Mouse (Mus musculus): Measurements from ENCODE around the gene 4930512M02Rik. TPM values are rescaled to one million over a fixed set of nuclear protein-coding genes. Genes with fewer than 3 reads are reported as not detected.

The 4930512M02Rik gene
- polyA plus RNA-seq, 1 experiment, result not detected

DNA sequence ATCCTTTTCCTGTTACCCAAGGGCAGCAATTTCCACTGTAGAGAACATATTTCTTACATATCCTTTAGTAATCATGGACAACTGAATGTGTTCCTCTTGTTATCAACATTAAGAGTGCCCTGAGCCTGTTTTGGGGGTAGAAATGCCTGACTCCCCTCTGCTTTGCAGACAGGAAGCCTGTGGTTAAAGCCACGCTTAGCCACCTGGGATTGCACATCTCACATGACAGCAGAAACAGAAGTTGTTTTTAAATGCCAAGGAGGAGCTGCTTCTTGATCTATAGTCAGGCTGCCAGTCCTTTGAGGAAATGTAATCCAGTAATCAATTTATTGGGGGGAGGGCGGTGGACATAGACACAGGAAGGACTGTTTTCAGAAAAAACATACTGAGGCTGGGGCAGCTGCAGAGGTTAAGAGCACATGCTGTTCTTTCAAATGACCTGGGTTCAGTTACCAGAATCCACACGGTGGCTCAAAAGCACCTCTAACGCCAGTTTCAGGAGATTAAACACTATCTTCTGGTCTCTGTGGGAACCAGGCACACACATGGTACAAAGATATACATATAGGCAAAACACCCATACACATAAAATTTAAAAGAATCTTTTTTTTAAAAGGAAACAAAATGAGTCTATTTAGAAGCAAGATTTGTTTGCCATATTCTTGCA lies 58.0 kb downstream of the 4930512M02Rik start:
- Histone ChIP-seq H3K36me3 (ENCODE audit: control insufficient read depth, insufficient read depth) (no peaks in the 10 kb centered on the region), H3K79me2 (ENCODE audit: control insufficient read depth, insufficient read depth) (no peaks in the 10 kb centered on the region), H3K4me2 (ENCODE audit: low read depth) (no peak overlapping the region), H3K4me3 (no peak overlapping the region), H3ac (ENCODE audit: control insufficient read depth, insufficient read length) (no peak overlapping the region), H3K27me3 (ENCODE audit: control insufficient read depth, insufficient read depth, insufficient read length) (no peaks in the 10 kb centered on the region)
- TF ChIP-seq MAX (IDR thresholded peaks at IDR 0.05; ENCODE audit: low read depth) (no peak), TCF3 (IDR thresholded peaks at IDR 0.05; ENCODE audit: insufficient read length, low read depth) (no peak), CEBPB (IDR thresholded peaks at IDR 0.05; ENCODE audit: insufficient read depth, poor library complexity, severe bottlenecking) (no peak)

DNA sequence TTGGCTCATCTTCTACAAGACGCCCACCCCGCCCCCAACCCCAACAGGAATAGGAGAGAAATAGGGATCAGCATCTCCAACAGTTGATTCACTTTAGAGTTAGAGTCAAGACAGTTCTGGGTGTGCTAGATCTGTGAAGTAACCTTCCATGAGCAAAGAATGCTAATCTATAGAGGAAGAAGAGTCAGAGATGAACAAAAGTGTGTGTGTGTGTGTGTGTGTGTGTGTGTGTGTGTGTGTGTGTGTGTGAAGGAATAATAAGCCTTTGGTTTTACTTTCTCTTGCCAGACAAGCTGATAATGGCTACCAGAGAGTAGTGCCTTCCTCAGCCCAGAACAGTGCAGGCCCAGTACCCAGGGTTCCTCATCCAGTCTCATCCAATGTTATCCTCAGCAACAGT lies 59.6 kb downstream of the 4930512M02Rik start:
- H3K79me2 ChIP-seq (ENCODE audit: control insufficient read depth, insufficient read depth), result no peaks in the 10 kb centered on the region
- no peak overlapping the region for H3ac ChIP-seq (ENCODE audit: control insufficient read depth, insufficient read length)
- no peak overlapping the region for H3K4me2 ChIP-seq (ENCODE audit: low read depth)
- no peak overlapping the region for H3K4me3 ChIP-seq
- H3K27me3 ChIP-seq (ENCODE audit: control insufficient read depth, insufficient read depth, insufficient read length), result no peaks in the 10 kb centered on the region
- no peak for TF ChIP-seq E2F4 (IDR thresholded peaks at IDR 0.05; ENCODE audit: insufficient read depth)
- TF ChIP-seq TCF3 (IDR thresholded peaks at IDR 0.05; ENCODE audit: insufficient read length, low read depth), result no peak
- no peak for TF ChIP-seq MYOG (IDR thresholded peaks at IDR 0.05; ENCODE audit: control insufficient read depth in 1 of 3, insufficient read depth in 1 of 3, insufficient read length in 2 of 3, low read depth in 2 of 3)
- no peak for TF ChIP-seq CEBPB (IDR thresholded peaks at IDR 0.05; ENCODE audit: insufficient read depth, poor library complexity, severe bottlenecking)
- TF ChIP-seq POLR2A (IDR thresholded peaks at IDR 0.05; ENCODE audit: insufficient read length, low read depth), result no peak
- no peak for TF ChIP-seq MAX (IDR thresholded peaks at IDR 0.05; ENCODE audit: low read depth)
- no peak for TF ChIP-seq SRF (IDR thresholded peaks at IDR 0.05; ENCODE audit: control insufficient read depth, insufficient read length, low read depth)
- TF ChIP-seq MYOD1 (IDR thresholded peaks at IDR 0.05; ENCODE audit: control insufficient read depth in 1 of 3, insufficient read length in 2 of 3, low read depth in 2 of 3), result no peak
- no peak for TF ChIP-seq TCF12 (IDR thresholded peaks at IDR 0.05; ENCODE audit: insufficient read depth, poor library complexity, severe bottlenecking)
- TF ChIP-seq USF1 (IDR thresholded peaks at IDR 0.05; ENCODE audit: low read depth), result no peak
- no peak for TF ChIP-seq POLR2AphosphoS2 (IDR thresholded peaks at IDR 0.05; ENCODE audit: insufficient read length, low read depth)
- no peak for TF ChIP-seq REST (IDR thresholded peaks at IDR 0.05; ENCODE audit: insufficient read depth, insufficient read length)
- H3K36me3 ChIP-seq (ENCODE audit: control insufficient read depth, insufficient read depth), result no peaks in the 10 kb centered on the region

DNA sequence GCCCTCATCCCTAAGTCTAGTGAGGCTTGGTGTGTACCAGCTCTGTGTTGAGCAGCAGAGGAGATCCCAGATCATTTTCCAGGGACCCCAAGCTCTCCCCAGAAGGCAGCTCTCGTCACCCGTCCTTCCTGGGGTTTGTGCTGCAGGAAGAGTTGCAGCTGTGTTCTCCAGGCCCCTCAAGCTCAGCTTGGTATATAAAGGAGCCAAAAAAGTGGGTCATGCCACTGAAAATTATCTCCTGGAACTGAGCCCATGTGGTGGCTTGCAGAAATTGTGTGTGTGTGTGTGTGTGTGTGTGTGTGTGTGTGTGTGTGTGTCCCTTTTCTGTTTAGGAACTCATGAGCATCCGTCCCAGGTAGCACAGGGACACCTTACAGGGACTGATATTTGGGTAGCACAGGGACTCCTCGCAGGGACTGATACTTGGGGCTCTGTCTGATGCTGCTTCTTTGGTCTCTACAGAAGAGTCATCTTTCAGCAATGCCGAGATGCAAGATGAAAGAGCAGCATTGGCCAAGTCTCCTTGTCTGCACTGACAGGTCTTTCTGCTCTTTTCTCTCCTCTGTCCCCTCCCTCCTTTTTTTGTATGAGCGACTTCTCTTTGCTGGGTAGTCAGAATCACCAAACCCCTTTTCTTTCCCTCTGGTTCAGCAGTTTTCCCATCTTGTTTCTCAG lies 62.4 kb downstream of the 4930512M02Rik start:
- Histone ChIP-seq H3K36me3 (ENCODE audit: control insufficient read depth, insufficient read depth) (no peaks in the 10 kb centered on the region), H3K27me3 (ENCODE audit: control insufficient read depth, insufficient read depth, insufficient read length) (no peaks in the 10 kb centered on the region), H3K79me2 (ENCODE audit: control insufficient read depth, insufficient read depth) (no peaks in the 10 kb centered on the region), H3ac (ENCODE audit: control insufficient read depth, insufficient read length) (no peak overlapping the region), H3K4me3 (no peak overlapping the region), H3K4me2 (ENCODE audit: low read depth) (no peak overlapping the region)
- TF ChIP-seq MYOD1 (IDR thresholded peaks at IDR 0.05; ENCODE audit: control insufficient read depth in 1 of 3, insufficient read length in 2 of 3, low read depth in 2 of 3) (no peak), POLR2A (IDR thresholded peaks at IDR 0.05; ENCODE audit: insufficient read length, low read depth) (no peak), POLR2AphosphoS2 (IDR thresholded peaks at IDR 0.05; ENCODE audit: insufficient read length, low read depth) (no peak), MYOG (IDR thresholded peaks at IDR 0.05; ENCODE audit: control insufficient read depth in 1 of 3, insufficient read depth in 1 of 3, insufficient read length in 2 of 3, low read depth in 2 of 3) (no peak), TCF12 (IDR thresholded peaks at IDR 0.05; ENCODE audit: insufficient read depth, poor library complexity, severe bottlenecking) (no peak), TCF3 (IDR thresholded peaks at IDR 0.05; ENCODE audit: insufficient read length, low read depth) (no peak), E2F4 (IDR thresholded peaks at IDR 0.05; ENCODE audit: insufficient read depth) (no peak), USF1 (IDR thresholded peaks at IDR 0.05; ENCODE audit: low read depth) (no peak), MAX (IDR thresholded peaks at IDR 0.05; ENCODE audit: low read depth) (no peak), CEBPB (IDR thresholded peaks at IDR 0.05; ENCODE audit: insufficient read depth, poor library complexity, severe bottlenecking) (no peak), SRF (IDR thresholded peaks at IDR 0.05; ENCODE audit: control insufficient read depth, insufficient read length, low read depth) (no peak), REST (IDR thresholded peaks at IDR 0.05; ENCODE audit: insufficient read depth, insufficient read length) (no peak)

DNA sequence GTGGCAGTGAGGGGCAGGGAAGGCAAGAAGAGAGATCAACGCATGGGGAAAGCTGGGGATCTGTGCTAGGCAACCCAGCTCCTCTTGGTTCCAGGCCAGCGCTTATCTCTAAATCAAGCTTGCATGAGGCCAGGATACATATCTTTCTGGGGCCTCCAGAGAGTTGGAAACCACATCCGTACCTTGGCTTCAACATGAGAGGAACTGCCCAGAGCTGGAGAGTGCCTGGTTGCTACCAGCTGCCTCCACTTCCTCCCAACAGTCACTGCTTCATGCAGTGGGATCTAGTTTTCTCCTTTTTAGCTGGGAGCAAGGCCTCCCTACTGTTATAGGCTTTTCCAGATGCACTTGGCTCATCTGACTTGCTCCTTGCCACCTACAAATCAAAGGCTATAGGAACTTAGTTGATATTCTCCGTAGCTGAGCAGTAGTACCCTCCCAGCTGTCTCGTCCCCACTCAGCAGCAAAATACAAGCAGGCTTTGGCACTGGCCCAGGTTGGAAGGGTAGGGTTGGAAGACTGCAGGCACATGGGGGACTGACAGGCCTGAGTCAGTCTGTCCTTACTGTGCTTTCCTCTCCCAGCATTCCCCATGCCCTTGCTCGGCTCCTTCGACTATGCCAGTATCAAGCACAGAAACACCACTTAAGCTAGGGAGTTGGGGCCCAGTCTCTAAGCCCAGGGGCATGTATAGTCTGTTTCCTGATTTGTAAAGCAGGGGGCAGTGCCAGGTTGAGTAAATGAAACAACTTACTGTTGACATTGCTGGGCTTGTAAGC lies 63.2 kb downstream of the 4930512M02Rik start:
- H3ac ChIP-seq (ENCODE audit: control insufficient read depth, insufficient read length), result no peak overlapping the region
- no peaks in the 10 kb centered on the region for H3K27me3 ChIP-seq (ENCODE audit: control insufficient read depth, insufficient read depth, insufficient read length)
- TF ChIP-seq TCF12 (IDR thresholded peaks at IDR 0.05; ENCODE audit: insufficient read depth, poor library complexity, severe bottlenecking), result no peak
- no peak for TF ChIP-seq POLR2AphosphoS2 (IDR thresholded peaks at IDR 0.05; ENCODE audit: insufficient read length, low read depth)
- no peak for TF ChIP-seq POLR2A (IDR thresholded peaks at IDR 0.05; ENCODE audit: insufficient read length, low read depth)
- TF ChIP-seq REST (IDR thresholded peaks at IDR 0.05; ENCODE audit: insufficient read depth, insufficient read length), result no peak
- no peak for TF ChIP-seq MAX (IDR thresholded peaks at IDR 0.05; ENCODE audit: low read depth)
- no peak for TF ChIP-seq CEBPB (IDR thresholded peaks at IDR 0.05; ENCODE audit: insufficient read depth, poor library complexity, severe bottlenecking)
- TF ChIP-seq E2F4 (IDR thresholded peaks at IDR 0.05; ENCODE audit: insufficient read depth), result no peak
- no peak for TF ChIP-seq USF1 (IDR thresholded peaks at IDR 0.05; ENCODE audit: low read depth)
- no peak for TF ChIP-seq TCF3 (IDR thresholded peaks at IDR 0.05; ENCODE audit: insufficient read length, low read depth)
- TF ChIP-seq SRF (IDR thresholded peaks at IDR 0.05; ENCODE audit: control insufficient read depth, insufficient read length, low read depth), result no peak
- no peak overlapping the region for H3K4me3 ChIP-seq
- no peaks in the 10 kb centered on the region for H3K36me3 ChIP-seq (ENCODE audit: control insufficient read depth, insufficient read depth)
- H3K79me2 ChIP-seq (ENCODE audit: control insufficient read depth, insufficient read depth), result no peaks in the 10 kb centered on the region
- no peak overlapping the region for H3K4me2 ChIP-seq (ENCODE audit: low read depth)
